Mouse (Mus musculus) C2C12 (cell line): Measurements from ENCODE around the gene Swap70. TPM values are rescaled to one million over a fixed set of nuclear protein-coding genes. Genes with fewer than 3 reads are reported as not detected.

Experiments used
- H3K27me3 ChIP-seq: one replicate; pipeline ENCODE4 v1.6.1; 2011; ENCODE audit not compliant: control insufficient read depth, insufficient read depth, insufficient read length
- H3K36me3 ChIP-seq: one replicate; pipeline ENCODE4 v1.6.1; 2011; ENCODE audit not compliant: control insufficient read depth, insufficient read depth
- H3K4me3 ChIP-seq: one replicate; pipeline ENCODE4 v1.5.1; 2011; ENCODE audit warnings: mild to moderate bottlenecking, control low read depth; ENCODE audit not compliant: poor library complexity, insufficient read depth, severe bottlenecking
- H3K79me2 ChIP-seq: one replicate; pipeline ENCODE4 v1.6.1; 2011; ENCODE audit not compliant: control insufficient read depth, insufficient read depth
- H3K79me3 ChIP-seq: one replicate; pipeline ENCODE4 v1.6.1; 2011; ENCODE audit warnings: low read depth, control low read depth
- H3ac ChIP-seq: one replicate; pipeline ENCODE3; 2011; ENCODE audit warnings: low read depth; ENCODE audit not compliant: control insufficient read depth, insufficient read length
- CEBPB ChIP-seq: IDR thresholded peaks from one replicate; pipeline ENCODE4 v1.6.1; 2011; ENCODE audit warnings: low read depth, mild to moderate bottlenecking, control low read depth, moderate library complexity
- CTCF ChIP-seq: IDR thresholded peaks from one replicate; pipeline ENCODE4 v1.5.1; 2011; ENCODE audit not compliant: control insufficient read depth, insufficient read depth, insufficient read length
- FOSL1 ChIP-seq: IDR thresholded peaks from one replicate; pipeline ENCODE4 v1.8.0; 2011; ENCODE audit warnings: mild to moderate bottlenecking, low read length; ENCODE audit not compliant: poor library complexity, insufficient read depth, severe bottlenecking
- MAX ChIP-seq: IDR thresholded peaks from one replicate; pipeline ENCODE4 v1.6.1; 2011; ENCODE audit warnings: mild to moderate bottlenecking, control low read depth
- MYOD1 ChIP-seq: IDR thresholded peaks from one replicate; pipeline ENCODE4 v1.6.1; 2011; ENCODE audit warnings: low read depth; ENCODE audit not compliant: control insufficient read depth, insufficient read length
- MYOG ChIP-seq: IDR thresholded peaks from one replicate; pipeline ENCODE4 v1.6.1; 2011; ENCODE audit not compliant: control insufficient read depth, insufficient read length; ENCODE audit errors: extremely low read depth
- USF1 ChIP-seq: IDR thresholded peaks from one replicate; pipeline ENCODE4 v1.6.1; 2011; ENCODE audit warnings: low read depth, mild to moderate bottlenecking, control low read depth, moderate library complexity
- long read RNA-seq, 2 experiments: library from polyadenylated mRNA; unstranded; transcript quantifications; one replicate each; pipeline ENCODE4 v2.0.0; 2019 to 2020
- polyA plus RNA-seq: library from polyadenylated mRNA; unstranded; fragments of >200 nt; fragmentation: generic; extraction: Trizol; gene quantifications from one replicate; pipeline ENCODE4 v1.2.1, GENCODE M21; 2012; ENCODE audit warnings: missing spikeins

Gene Swap70
- polyA plus RNA-seq = 16.0 TPM
- long read RNA-seq, experiment 1, full-length matches to known transcripts = 9 of 19 reads
- long read RNA-seq, experiment 1, partial matches to known transcripts = 2 of 19 reads
- long read RNA-seq, experiment 1, other reads (novel, unspliced or antisense) = 8 of 19 reads
- long read RNA-seq, experiment 2, full-length matches to known transcripts = 270 of 308 reads
- long read RNA-seq, experiment 2, partial matches to known transcripts = 3 of 308 reads
- long read RNA-seq, experiment 2, other reads (novel, unspliced or antisense) = 35 of 308 reads

GRCm38 (mm10) chr7:110221586-110222481, at the start of gene Swap70:
Swap70 (plus strand) TSS chr7:110221711.
- TF ChIP-seq MAX (no peak), MYOD1 (no peak), USF1 (peak; percentile 90), CTCF (peak; percentile 3)
- Histone ChIP-seq H3K4me3 (peak within 1 kb of the TSS; percentile 55), H3K79me2 (peaks cover 47% of the 10 kb centered on the region), H3K27me3 (no peaks in the 10 kb centered on the region), H3K36me3 (peaks cover 6% of the 10 kb centered on the region), H3K79me3 (peaks cover 6% of the 10 kb centered on the region), H3ac (peak within 1 kb of the TSS; percentile 92)

DNA sequence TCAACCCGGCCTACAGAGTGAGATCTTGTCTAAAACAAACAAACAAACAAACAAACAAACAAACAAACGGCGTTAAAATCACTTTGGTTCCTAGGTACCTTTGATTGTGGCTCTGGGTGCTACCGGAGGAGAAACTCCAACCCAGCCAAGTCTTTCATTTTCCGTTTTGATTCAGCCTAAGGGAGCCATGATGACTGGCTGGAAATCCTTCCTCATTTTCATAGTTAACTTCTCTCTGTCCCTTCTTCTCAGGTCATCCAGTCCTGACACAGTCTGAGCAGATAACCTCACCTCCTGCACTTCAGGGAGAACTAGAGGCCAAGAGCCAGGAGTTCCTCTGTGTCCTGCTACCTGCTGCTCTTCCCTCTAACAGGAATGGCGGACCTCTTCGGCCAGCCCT, 42.3 kb upstream of the Swap70 start:
- no peak for TF ChIP-seq CEBPB
- TF ChIP-seq CTCF = no peak
- no peak for TF ChIP-seq MAX
- TF ChIP-seq MYOG = no peak
- TF ChIP-seq USF1 = no peak
- no peak for TF ChIP-seq MYOD1
- TF ChIP-seq FOSL1 = no peak
- H3K79me2 ChIP-seq = no peaks in the 10 kb centered on the region

DNA sequence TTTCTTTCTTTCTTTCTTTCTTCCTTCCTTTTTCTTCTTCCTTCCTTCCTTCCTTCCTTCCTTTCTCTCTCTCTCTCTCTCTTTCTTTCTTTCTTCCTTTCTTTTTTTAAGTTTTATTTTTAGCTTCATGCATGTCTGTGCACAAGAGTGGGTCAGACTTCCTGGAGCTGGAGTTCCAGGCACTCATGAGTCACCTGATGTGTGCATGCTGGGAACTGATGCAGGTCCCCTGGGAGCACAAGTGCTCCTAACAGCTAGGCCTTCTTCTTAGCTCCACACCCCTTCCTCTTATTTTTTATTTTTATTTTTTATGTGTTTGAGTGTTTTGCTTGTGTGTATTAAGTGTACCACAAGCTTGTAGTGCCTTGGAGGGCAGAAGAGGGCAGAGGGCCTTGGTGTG, 40.9 kb upstream of the Swap70 start:
- no peak overlapping the region for H3K4me3 ChIP-seq
- H3K27me3 ChIP-seq = no peaks in the 10 kb centered on the region
- TF ChIP-seq MAX (no peak), MYOD1 (peak; percentile 18)
- no peaks in the 10 kb centered on the region for H3K79me3 ChIP-seq
- H3K79me2 ChIP-seq = no peaks in the 10 kb centered on the region
- H3K36me3 ChIP-seq = no peaks in the 10 kb centered on the region
- no peak overlapping the region for H3ac ChIP-seq

More for the DNA sequence above, 42.3 kb upstream of the Swap70 start:
- no peaks in the 10 kb centered on the region for H3K27me3 ChIP-seq
- no peaks in the 10 kb centered on the region for H3K36me3 ChIP-seq
- no peaks in the 10 kb centered on the region for H3K79me3 ChIP-seq
- H3ac ChIP-seq = no peak overlapping the region
- H3K4me3 ChIP-seq = no peak overlapping the region

DNA sequence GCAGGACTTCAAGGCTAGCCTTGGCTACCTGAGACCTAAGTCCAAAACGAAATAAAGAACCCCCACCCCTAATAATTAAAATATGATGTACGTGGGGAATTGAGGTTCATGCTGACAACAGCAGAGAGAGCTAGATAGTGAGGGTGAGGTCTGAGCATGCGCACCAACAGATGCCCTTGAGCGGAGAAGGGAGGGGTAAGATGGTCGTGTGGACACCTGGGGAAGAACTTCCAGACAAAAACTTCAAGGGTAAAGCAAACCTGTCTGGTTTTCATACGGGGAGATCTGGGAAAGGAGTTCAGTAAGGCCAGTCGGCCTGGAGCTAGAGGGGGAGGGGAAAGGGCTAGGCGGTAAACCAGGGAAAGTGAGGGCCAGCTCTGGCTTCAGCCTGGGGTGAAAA, 40.1 kb upstream of the Swap70 start:
- no peak overlapping the region for H3K4me3 ChIP-seq
- no peaks in the 10 kb centered on the region for H3K79me2 ChIP-seq
- no peaks in the 10 kb centered on the region for H3K79me3 ChIP-seq
- no peaks in the 10 kb centered on the region for H3K27me3 ChIP-seq
- H3K36me3 ChIP-seq = no peaks in the 10 kb centered on the region
- H3ac ChIP-seq = no peak overlapping the region
- TF ChIP-seq FOSL1 = no peak

- H3K27me3 ChIP-seq = no peaks in the 10 kb centered on the region
- TF ChIP-seq CEBPB (no peak), MYOD1 (no peak), FOSL1 (no peak), MYOG (no peak), MAX (no peak), USF1 (no peak), CTCF (no peak)
- no peak overlapping the region for H3ac ChIP-seq
- no peaks in the 10 kb centered on the region for H3K79me2 ChIP-seq
- no peaks in the 10 kb centered on the region for H3K79me3 ChIP-seq
- no peak overlapping the region for H3K4me3 ChIP-seq
- H3K36me3 ChIP-seq = no peaks in the 10 kb centered on the region
Measured at GRCm38 (mm10) chr7:110184608-110185007, 36.9 kb upstream of the Swap70 start.

GRCm38 (mm10) chr7:110189951-110190350, 31.6 kb upstream of the Swap70 start:
- Histone ChIP-seq H3K36me3 (no peaks in the 10 kb centered on the region), H3K4me3 (no peak overlapping the region), H3K79me3 (no peaks in the 10 kb centered on the region), H3ac (no peak overlapping the region), H3K27me3 (no peaks in the 10 kb centered on the region), H3K79me2 (no peaks in the 10 kb centered on the region)
- TF ChIP-seq MYOD1 (no peak), MYOG (no peak), FOSL1 (no peak), CTCF (no peak), MAX (no peak), CEBPB (no peak), USF1 (no peak)
